Mouse (Mus musculus) CH12.LX (cell line): ENCODE measurements at regions not wholly inside any gene's neighbourhood (a gene's known extent, or its start where the extent isn't known, plus 50 kb on each side); places are given as distances from the start of the nearest gene placed in this dataset.

ENCODE experiments used
- DNase-seq: peaks from one replicate; pipeline ENCODE4 v3.0.0-alpha.2; 2013; ENCODE audit errors: extremely low read depth
- H3K27ac ChIP-seq: 2 replicates; pipeline ENCODE4 v1.5.1; 2012; ENCODE audit warnings: low read depth, mild to moderate bottlenecking, control low read depth, moderate library complexity; ENCODE audit not compliant: insufficient read depth
- H3K27me3 ChIP-seq: replicated peaks from 2 replicates; pipeline ENCODE3; 2012; ENCODE audit warnings: inconsistent platforms
- H3K36me3 ChIP-seq, 2 experiments: replicated peaks in 1 of 2; 2 replicates each; pipeline versions ENCODE3 to v1.6.1; 2012; ENCODE audit warnings: inconsistent platforms in 1 of 2, low read length in 1 of 2, mild to moderate bottlenecking in 1 of 2, mixed read lengths in 1 of 2, moderate library complexity in 1 of 2; ENCODE audit not compliant: control insufficient read depth in 1 of 2, insufficient read depth in 1 of 2
- H3K4me1 ChIP-seq, 2 experiments: 2 replicates each; pipeline ENCODE4 v1.6.1; 2012; ENCODE audit warnings: inconsistent platforms in 1 of 2, moderate library complexity in 1 of 2; ENCODE audit not compliant: insufficient read depth in 2 of 2, control insufficient read depth in 1 of 2
- H3K4me2 ChIP-seq: 2 replicates; pipeline ENCODE4 v1.6.1; 2012; ENCODE audit warnings: low read depth, mild to moderate bottlenecking, control low read depth; ENCODE audit not compliant: poor library complexity, insufficient read depth, severe bottlenecking
- H3K4me3 ChIP-seq, 3 experiments: fragments of 150-350 bp in 1 of 3; sonication (generic) in 1 of 3; replicated peaks in 1 of 3; 2 replicates each; pipeline versions ENCODE3 to v1.5.1; 2011 to 2012; ENCODE audit warnings: low read depth in 2 of 3, low read length in 2 of 3, mild to moderate bottlenecking in 2 of 3, moderate library complexity in 2 of 3, control low read depth in 1 of 3, improper control_type of control experiment in 1 of 3, inconsistent platforms in 1 of 3, mixed read lengths in 1 of 3; ENCODE audit not compliant: poor library complexity in 1 of 3
- H3K79me2 ChIP-seq: replicated peaks from 2 replicates; pipeline ENCODE4 v1.6.1; 2012; ENCODE audit warnings: mild to moderate bottlenecking, moderate library complexity; ENCODE audit not compliant: control insufficient read depth, poor library complexity, insufficient read depth, severe bottlenecking; ENCODE audit errors: extremely low read depth
- H3K9ac ChIP-seq: 2 replicates; pipeline ENCODE4 v1.6.1; 2012; ENCODE audit warnings: low read depth, mild to moderate bottlenecking, control low read depth, moderate library complexity; ENCODE audit not compliant: insufficient read depth
- H3K9me3 ChIP-seq: replicated peaks from 2 replicates; pipeline ENCODE3; 2012; ENCODE audit warnings: low read length, inconsistent platforms, mixed read lengths
- CHD1 ChIP-seq: IDR thresholded peaks from 2 replicates; pipeline ENCODE4 v1.6.1; 2012; ENCODE audit warnings: low read depth, low read length, improper control_type of control experiment, inconsistent platforms
- CHD2 ChIP-seq: IDR thresholded peaks from 2 replicates; pipeline ENCODE4 v1.6.1; 2011; ENCODE audit warnings: low read length, improper control_type of control experiment
- CTCF ChIP-seq, 2 experiments: IDR thresholded peaks in 1 of 2; conservative IDR thresholded peaks in 1 of 2; 2 replicates each; pipeline ENCODE4 v1.5.1; 2011 to 2012; ENCODE audit warnings: low read depth in 2 of 2, low read length in 2 of 2, improper control_type of control experiment in 1 of 2, inconsistent platforms in 1 of 2, mild to moderate bottlenecking in 1 of 2, moderate library complexity in 1 of 2
- E2F4 ChIP-seq: IDR thresholded peaks from 2 replicates; pipeline ENCODE4 v1.6.1; 2011; ENCODE audit warnings: low read depth, low read length, improper control_type of control experiment; ENCODE audit not compliant: insufficient replicate concordance
- ELF1 ChIP-seq: IDR thresholded peaks from 2 replicates; pipeline ENCODE4 v1.6.1; 2014; ENCODE audit warnings: low read depth, mild to moderate bottlenecking, inconsistent platforms, low read length, improper control_type of control experiment
- EP300 ChIP-seq: IDR thresholded peaks from 2 replicates; pipeline ENCODE4 v1.6.1; 2011; ENCODE audit warnings: low read length, improper control_type of control experiment
- ETS1 ChIP-seq: conservative IDR thresholded peaks from 2 replicates; pipeline ENCODE4 v1.6.1; 2012; ENCODE audit warnings: low read depth, mild to moderate bottlenecking, inconsistent platforms, low read length, improper control_type of control experiment, moderate library complexity
- GABPA ChIP-seq: IDR thresholded peaks from 2 replicates; pipeline ENCODE4 v1.6.1; 2012; ENCODE audit warnings: low read depth, low read length, improper control_type of control experiment, inconsistent platforms; ENCODE audit not compliant: insufficient replicate concordance
- HCFC1 ChIP-seq: IDR thresholded peaks from 2 replicates; pipeline ENCODE4 v1.6.1; 2012; ENCODE audit warnings: low read depth, mild to moderate bottlenecking, inconsistent platforms, low read length, improper control_type of control experiment
- IRF4 ChIP-seq: IDR thresholded peaks from 2 replicates; pipeline ENCODE4 v1.6.1; 2014; ENCODE audit warnings: low read depth, mild to moderate bottlenecking, inconsistent platforms, low read length, improper control_type of control experiment
- JUN ChIP-seq: IDR thresholded peaks from 2 replicates; pipeline ENCODE4 v1.6.1; 2011; ENCODE audit warnings: low read depth, mild to moderate bottlenecking, low read length, improper control_type of control experiment, moderate library complexity; ENCODE audit not compliant: insufficient read depth
- KAT2A ChIP-seq: IDR thresholded peaks from 2 replicates; pipeline ENCODE4 v1.6.1; 2012; ENCODE audit warnings: low read length, improper control_type of control experiment, inconsistent platforms; ENCODE audit not compliant: insufficient replicate concordance
- MAFK ChIP-seq: IDR thresholded peaks from 2 replicates; pipeline ENCODE4 v1.6.1; 2011; ENCODE audit warnings: low read length, improper control_type of control experiment; ENCODE audit not compliant: insufficient replicate concordance
- MAZ ChIP-seq: IDR thresholded peaks from 2 replicates; pipeline ENCODE4 v1.6.1; 2012; ENCODE audit warnings: low read depth, mild to moderate bottlenecking, inconsistent platforms, low read length, improper control_type of control experiment, moderate library complexity
- MYC ChIP-seq: IDR thresholded peaks from 2 replicates; pipeline ENCODE4 v1.6.1; 2011; ENCODE audit warnings: low read depth, mild to moderate bottlenecking, improper control_type of control experiment, low read length
- NELFE ChIP-seq: IDR thresholded peaks from 2 replicates; pipeline ENCODE4 v1.6.1; 2011; ENCODE audit warnings: low read depth, low read length, improper control_type of control experiment
- NRF1 ChIP-seq: IDR thresholded peaks from 2 replicates; pipeline ENCODE4 v1.6.1; 2014; ENCODE audit warnings: low read depth, mild to moderate bottlenecking, inconsistent platforms, low read length, improper control_type of control experiment, moderate library complexity
- PAX5 ChIP-seq: IDR thresholded peaks from 2 replicates; pipeline ENCODE4 v1.6.1; 2012; ENCODE audit warnings: low read length, inconsistent platforms, mixed read lengths
- POLR2A ChIP-seq: IDR thresholded peaks from 2 replicates; pipeline ENCODE4 v1.6.1; 2011; ENCODE audit warnings: low read depth, mild to moderate bottlenecking, improper control_type of control experiment, low read length
- RCOR1 ChIP-seq: conservative IDR thresholded peaks from 2 replicates; pipeline ENCODE4 v1.6.1; 2012; ENCODE audit warnings: low read depth, mild to moderate bottlenecking, inconsistent platforms, low read length, improper control_type of control experiment
- UBTF ChIP-seq: IDR thresholded peaks from 2 replicates; pipeline ENCODE4 v1.6.1; 2012; ENCODE audit warnings: low read depth, mild to moderate bottlenecking, inconsistent platforms, low read length, improper control_type of control experiment, moderate library complexity
- USF2 ChIP-seq: conservative IDR thresholded peaks from 2 replicates; pipeline ENCODE4 v1.6.1; 2011; ENCODE audit warnings: low read depth, low read length, improper control_type of control experiment
- ZC3H11A ChIP-seq: IDR thresholded peaks from 2 replicates; pipeline ENCODE4 v1.6.1; 2012; ENCODE audit warnings: low read depth, mild to moderate bottlenecking, inconsistent platforms, low read length, improper control_type of control experiment
- ZMIZ1 ChIP-seq: IDR thresholded peaks from 2 replicates; pipeline ENCODE4 v1.6.1; 2012; ENCODE audit warnings: low read depth, mild to moderate bottlenecking, inconsistent platforms, low read length, improper control_type of control experiment
- dilution Hi-C: fragments of 300-500 bp; cut with MboI; formaldehyde crosslinking; loops from 2 replicates; pipeline ENCODE4 v1.14.3; 2020; ENCODE audit warnings: low sequenced_read_pairs; ENCODE audit not compliant: extremely low pct_unique_long_range_greater_than_20kb, extremely low pct_ligation_motif_present
- in situ Hi-C: fragments of 300-500 bp; cut with MboI; formaldehyde crosslinking; loops from 3 replicates; pipeline ENCODE4 v1.14.3; 2019; ENCODE audit warnings: low sequenced_read_pairs, low pct_ligation_motif_present, low pct_unique_long_range_greater_than_20kb, mixed read lengths

- Histone ChIP-seq H3K9me3 (no peaks in the 10 kb centered on the region), H3K4me2 (no peak overlapping the region), H3K36me3 (no peaks in the 10 kb centered on the region)
- no peak for DNase-seq
- dilution Hi-C loops = no loop called here
- in situ Hi-C loops = no loop called here
- TF ChIP-seq MYC (no peak), MAFK (no peak), CHD2 (no peak), EP300 (no peak), ELF1 (no peak), UBTF (no peak), PAX5 (no peak), ZMIZ1 (no peak), GABPA (no peak), NRF1 (no peak), CHD1 (no peak), POLR2A (no peak), HCFC1 (no peak), MAZ (no peak)
- TF ChIP-seq, all 38 proteins: peak for 0
- H3K79me2 ChIP-seq = no peaks in the 10 kb centered on the region
- H3K4me1 ChIP-seq = peaks cover 10 to 16% of the 10 kb centered on the region in 2 experiments
- H3K4me3 ChIP-seq = no peak overlapping the region
- H3K9ac ChIP-seq = no peak overlapping the region
- no peaks in the 10 kb centered on the region for H3K27me3 ChIP-seq
- H3K27ac ChIP-seq = no peak overlapping the region
Measured at GRCm38 (mm10) chr10:98651127-98651526, 263.1 kb upstream of the Atp2b1 start.

DNA sequence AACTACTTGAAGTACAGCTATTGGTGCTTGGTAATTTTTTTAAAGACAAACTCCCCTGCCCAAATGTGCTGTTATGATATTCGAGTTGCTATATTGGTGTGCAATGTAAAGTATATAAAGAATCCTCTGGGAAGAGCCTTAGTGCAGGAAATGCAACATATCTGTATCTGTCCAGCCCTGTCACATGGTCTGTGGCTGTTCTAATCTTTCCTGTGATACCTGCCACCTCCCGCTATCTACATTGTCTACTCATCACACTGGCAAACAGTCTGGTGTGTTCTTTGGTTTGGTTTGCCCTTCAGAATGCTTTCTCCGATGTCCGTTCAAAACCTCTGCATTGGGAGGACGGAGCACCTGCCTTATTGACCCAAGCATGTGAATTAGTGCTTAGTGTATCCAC lies 262.6 kb upstream of the Atp2b1 start:
- in situ Hi-C loops = no loop called here
- dilution Hi-C loops = no loop called here
- DNase-seq = no peak

More for the DNA sequence above, 262.6 kb upstream of the Atp2b1 start:
- Histone ChIP-seq H3K9me3 (no peaks in the 10 kb centered on the region), H3K9ac (no peak overlapping the region), H3K27ac (no peak overlapping the region), H3K4me2 (no peak overlapping the region), H3K4me3 (no peak overlapping the region), H3K4me1 (peaks cover 10 to 16% of the 10 kb centered on the region in 2 experiments), H3K79me2 (no peaks in the 10 kb centered on the region), H3K27me3 (no peaks in the 10 kb centered on the region), H3K36me3 (no peaks in the 10 kb centered on the region)
- no peak for TF ChIP-seq JUN
- TF ChIP-seq IRF4 = no peak
- no peak for TF ChIP-seq ETS1
- no peak for TF ChIP-seq MAZ
- TF ChIP-seq NELFE = no peak
- TF ChIP-seq USF2 = no peak
- no peak for TF ChIP-seq CTCF (conservative IDR thresholded peaks at IDR 0.05 in 1 of 2, IDR thresholded peaks at IDR 0.05 in 1 of 2; ENCODE audit: low read depth in 2 of 2, low read length in 2 of 2)
- TF ChIP-seq CHD1 = no peak
- no peak for TF ChIP-seq RCOR1
- TF ChIP-seq E2F4 = no peak
- TF ChIP-seq MYC = no peak
- no peak for TF ChIP-seq KAT2A
- no peak for TF ChIP-seq ZC3H11A
